Mouse (Mus musculus) liver, adult 2 months (tissue): Measurements from ENCODE around the gene Ivns1abp.
"Not testable (repeated sequence)": the region's sequence is repeated elsewhere in the genome, so short reads cannot be mapped to it uniquely, and the experiment has no call there.

ENCODE experiments used
- CTCF ChIP-seq: fragments of 200-500 bp; IDR thresholded peaks from 2 replicates; pipeline ENCODE4 v1.5.1; 2011; ENCODE audit warnings: low read depth, low read length, control low read depth
- POLR2A ChIP-seq: fragments of 200-500 bp; IDR thresholded peaks from 2 replicates; pipeline ENCODE4 v1.6.1; 2011; ENCODE audit warnings: low read length, control low read depth; ENCODE audit not compliant: insufficient read depth; ENCODE audit errors: extremely low read depth

DNA sequence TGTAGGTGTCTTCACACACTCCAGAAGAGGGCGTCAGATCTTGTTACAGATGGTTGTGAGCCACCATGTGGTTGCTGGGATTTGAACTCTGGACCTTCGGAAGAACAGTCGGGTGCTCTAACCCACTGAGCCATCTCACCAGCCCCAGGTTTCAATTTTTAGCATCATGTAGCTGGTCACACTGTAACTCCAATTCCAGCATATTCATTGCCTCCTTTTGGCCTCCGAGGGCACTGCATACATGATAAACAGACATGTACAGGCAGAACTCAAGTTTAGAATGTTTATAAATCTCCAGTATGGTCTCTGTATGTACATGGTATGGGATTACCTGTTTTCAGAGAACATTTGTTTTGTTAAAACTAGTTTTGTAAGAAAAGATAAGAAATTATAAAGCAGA lies 4.0 kb downstream of the Ivns1abp start:
- TF ChIP-seq POLR2A, CTCF: not testable (repeated sequence)
